Mouse (Mus musculus) midbrain, embryonic 14.5 days (tissue): ENCODE data around the gene Lhfpl2. TPM values are rescaled to one million over a fixed set of nuclear protein-coding genes. Genes with fewer than 3 reads are reported as not detected.

ENCODE experiments used
- ATAC-seq: fragments of 200-750 bp; cut with Nextera tagmentation; 2 replicates; pipeline ENCODE4 v1.8.0; 2017; ENCODE audit warnings: moderate number of reproducible peaks, moderate library complexity; ENCODE audit not compliant: low FRiP score, low TSS enrichment
- DNase-seq: peaks from one replicate; pipeline ENCODE4 v3.0.0-alpha.2; 2015
- H3K27ac ChIP-seq: fragments of 300-500 bp; sonication (generic); replicated peaks from 2 replicates; pipeline ENCODE4 v1.5.1; 2014; ENCODE audit warnings: mild to moderate bottlenecking, low read depth, low read length, moderate library complexity
- H3K27me3 ChIP-seq: fragments of 300-500 bp; sonication (generic); 2 replicates; pipeline ENCODE4 v1.6.1; 2014; ENCODE audit warnings: low read length, control low read depth, mixed read lengths; ENCODE audit not compliant: control insufficient read depth, insufficient read depth
- H3K36me3 ChIP-seq: fragments of 300-500 bp; sonication (generic); 2 replicates; pipeline ENCODE4 v1.6.1; 2014; ENCODE audit warnings: low read length, control low read depth; ENCODE audit not compliant: control insufficient read depth, insufficient read depth
- H3K4me1 ChIP-seq: fragments of 300-500 bp; sonication (generic); 2 replicates; pipeline ENCODE4 v1.6.1; 2014; ENCODE audit warnings: mild to moderate bottlenecking, antibody characterized with exemption, low read length, control low read depth; ENCODE audit not compliant: control insufficient read depth, insufficient read depth
- H3K4me2 ChIP-seq: fragments of 300-500 bp; sonication (generic); 2 replicates; pipeline ENCODE4 v1.6.1; 2014; ENCODE audit warnings: mild to moderate bottlenecking, low read length, moderate library complexity
- H3K4me3 ChIP-seq: fragments of 300-500 bp; sonication (generic); replicated peaks from 2 replicates; pipeline ENCODE4 v1.5.1; 2014; ENCODE audit warnings: low read depth, low read length
- H3K9ac ChIP-seq: fragments of 300-500 bp; sonication (generic); replicated peaks from 2 replicates; pipeline ENCODE4 v1.6.1; 2014; ENCODE audit warnings: mild to moderate bottlenecking, low read length, moderate library complexity
- H3K9me3 ChIP-seq: fragments of 300-500 bp; sonication (generic); 2 replicates; pipeline ENCODE4 v1.6.1; 2016; ENCODE audit warnings: low read length, control low read depth, mixed read lengths; ENCODE audit not compliant: control insufficient read depth
- WGBS: fragments of 180-500 bp; shearing (Covaris S2); extraction: QIAGEN DNeasy Blood & Tissue Kit; methylation state at CpG from one replicate; pipeline ENCODE4 v1.1.7; 2014; 5-methylcytosine and 5-hydroxymethylcytosine counted together
- polyA plus RNA-seq: library from polyadenylated mRNA; unstranded; fragments of >200 nt; fragmentation: Nextera tagmentation; extraction: Ambion mirVana; gene quantifications from 2 replicates; pipeline ENCODE4 v1.2.1, GENCODE M21; 2014

Gene Lhfpl2
- polyA plus RNA-seq, 1 experiment from 2014 or later: 14.2 TPM

- Histone ChIP-seq H3K9me3 (no peaks in the 10 kb centered on the region), H3K36me3 (peaks cover 2% of the 10 kb centered on the region; the same call in 1 of the 2 replicates), H3K4me3 (no peak overlapping the region), H3K27ac (no peak overlapping the region), H3K4me1 (peaks cover 9% of the 10 kb centered on the region; the same call in 1 of the 2 replicates), H3K4me2 (no peak overlapping the region), H3K27me3 (no peaks in the 10 kb centered on the region), H3K9ac (no peak overlapping the region)
- WGBS: 83% methylated on average over 1 of the region's 1 CpGs
- ATAC-seq: no peak
- no peak for DNase-seq
Observed at GRCm38 (mm10) chr13:94190386-94190785, 132.8 kb downstream of the Lhfpl2 start.

DNA sequence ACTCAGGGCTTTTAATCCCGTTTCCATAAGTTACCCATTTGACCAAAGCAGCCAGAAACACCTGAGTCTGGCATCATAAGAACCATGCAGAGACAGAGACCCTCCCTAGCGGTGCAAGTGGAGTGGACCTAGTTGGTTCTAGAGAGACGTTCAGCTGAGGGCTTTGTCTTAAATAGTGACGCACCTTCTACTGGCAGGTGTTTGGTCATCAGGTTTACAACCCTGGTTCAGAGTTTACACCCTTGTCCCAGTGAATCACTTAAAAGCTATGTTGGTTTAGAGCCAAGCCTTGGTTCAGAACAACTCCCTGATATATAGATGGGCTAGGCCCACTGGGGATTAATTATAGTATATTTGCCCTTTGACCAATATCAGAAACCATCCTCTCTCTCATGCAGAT lies 135.6 kb downstream of the Lhfpl2 start:
- ATAC-seq: no peak
- Histone ChIP-seq H3K4me2 (no peak overlapping the region), H3K27ac (no peak overlapping the region), H3K9ac (no peak overlapping the region), H3K9me3 (no peaks in the 10 kb centered on the region), H3K4me3 (no peak overlapping the region), H3K27me3 (no peaks in the 10 kb centered on the region), H3K36me3 (peaks cover 7% of the 10 kb centered on the region; the same call in 1 of the 2 replicates), H3K4me1 (peaks cover 7% of the 10 kb centered on the region; the same call in 1 of the 2 replicates)
- WGBS: 93% methylated on average over 4 of the region's 4 CpGs
- no peak for DNase-seq

DNA sequence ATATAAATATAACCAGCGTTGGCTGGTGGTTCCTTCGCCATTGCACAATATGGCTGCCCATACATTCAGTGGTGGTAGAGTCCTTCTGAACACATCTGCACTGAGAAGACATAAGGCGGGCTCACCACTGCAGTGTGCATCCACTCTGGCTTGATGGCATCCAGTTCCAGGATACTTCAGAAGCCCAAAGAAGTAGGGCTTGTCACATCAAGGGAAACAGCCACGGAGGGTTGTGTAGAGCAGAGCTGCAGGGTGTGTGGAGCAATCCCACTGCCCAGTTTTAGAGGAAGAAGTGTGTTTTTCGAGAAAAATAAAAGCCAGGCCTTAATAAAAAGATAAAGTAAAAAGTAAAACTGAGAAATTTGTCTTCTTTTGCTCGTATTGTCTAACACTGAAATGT lies 141.0 kb downstream of the Lhfpl2 start:
- no peak overlapping the region for H3K27ac ChIP-seq
- peaks cover 17% of the 10 kb centered on the region; the same call in 1 of the 2 replicates for H3K36me3 ChIP-seq
- H3K4me3 ChIP-seq: no peak overlapping the region
- ATAC-seq: no peak
- no peak overlapping the region for H3K4me2 ChIP-seq
- WGBS: 90% methylated on average over 6 of the region's 6 CpGs
- H3K9me3 ChIP-seq: no peaks in the 10 kb centered on the region
- no peak for DNase-seq
- no peak overlapping the region for H3K9ac ChIP-seq
- H3K4me1 ChIP-seq: no peaks in the 10 kb centered on the region
- H3K27me3 ChIP-seq: no peaks in the 10 kb centered on the region

GRCm38 (mm10) chr13:94199829-94200228 lies 142.2 kb downstream of the Lhfpl2 start:
- Histone ChIP-seq H3K4me1 (no peaks in the 10 kb centered on the region), H3K27me3 (no peaks in the 10 kb centered on the region), H3K36me3 (peaks cover 21% of the 10 kb centered on the region; the same call in 1 of the 2 replicates), H3K9me3 (no peaks in the 10 kb centered on the region), H3K4me3 (no peak overlapping the region), H3K27ac (no peak overlapping the region), H3K4me2 (no peak overlapping the region), H3K9ac (no peak overlapping the region)
- ATAC-seq (no peak), DNase-seq (no peak)
- 74% methylated on average over 8 of the region's 8 CpGs for WGBS

DNA sequence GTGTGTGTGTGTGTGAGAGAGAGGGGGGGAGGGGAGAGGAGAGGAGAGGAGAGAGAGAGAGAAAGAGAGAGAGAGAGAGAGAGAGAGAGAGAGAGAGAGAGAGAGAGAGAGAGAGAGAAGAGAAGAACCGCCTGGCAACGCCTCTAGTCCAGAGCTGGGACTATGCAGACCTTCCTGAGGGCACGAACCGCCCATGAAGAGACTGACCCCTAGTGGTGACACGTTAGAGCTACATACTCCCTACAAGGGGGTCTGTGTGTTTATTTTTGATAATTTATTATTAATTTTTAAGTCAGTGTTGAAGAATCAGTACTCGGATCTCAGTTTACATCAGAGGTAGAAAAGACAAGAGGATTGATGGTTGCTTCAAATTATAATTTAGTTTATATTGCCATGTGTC lies 147.6 kb downstream of the Lhfpl2 start:
- Histone ChIP-seq H3K9ac (no peak overlapping the region), H3K9me3 (no peaks in the 10 kb centered on the region; the same call in 1 of the 2 replicates), H3K27ac (no peak overlapping the region), H3K4me1 (no peaks in the 10 kb centered on the region), H3K4me2 (no peak overlapping the region), H3K27me3 (no peaks in the 10 kb centered on the region), H3K4me3 (no peak overlapping the region), H3K36me3 (peaks cover 40% of the 10 kb centered on the region)
- WGBS: 10% methylated on average over 6 of the region's 6 CpGs
- DNase-seq (peak; percentile 85), ATAC-seq (peak; percentile 63; the same call in 1 of the 2 replicates)

DNA sequence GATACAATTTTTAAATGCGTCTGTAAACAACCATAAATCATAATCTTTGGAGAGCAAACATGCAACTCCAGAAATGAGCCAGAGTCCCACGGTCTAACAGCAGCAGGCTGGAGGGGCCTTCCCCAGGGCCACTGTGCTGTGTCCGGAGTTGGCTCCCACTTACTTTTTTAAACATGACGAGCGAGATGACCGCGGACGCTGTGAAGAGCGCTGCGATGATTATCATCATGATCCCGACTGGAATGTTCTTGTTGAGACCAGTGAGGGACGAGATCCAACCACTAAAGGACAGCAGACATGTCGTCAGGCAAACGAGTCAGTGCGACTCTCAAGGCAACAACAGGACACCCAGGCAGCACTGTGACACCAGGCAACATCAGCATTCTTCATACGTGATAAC lies 150.4 kb downstream of the Lhfpl2 start:
- no peak for DNase-seq
- Histone ChIP-seq H3K27ac (no peak overlapping the region), H3K4me3 (no peak overlapping the region), H3K36me3 (peaks cover 34% of the 10 kb centered on the region), H3K4me2 (no peak overlapping the region), H3K27me3 (no peaks in the 10 kb centered on the region), H3K9ac (no peak overlapping the region), H3K4me1 (no peaks in the 10 kb centered on the region), H3K9me3 (no peaks in the 10 kb centered on the region; the same call in 1 of the 2 replicates)
- WGBS: 98% methylated on average over 16 of the region's 16 CpGs
- no peak for ATAC-seq

GRCm38 (mm10) chr13:94208892-94209291 lies 151.3 kb downstream of the Lhfpl2 start:
- Histone ChIP-seq H3K36me3 (peaks cover 28% of the 10 kb centered on the region), H3K4me1 (no peaks in the 10 kb centered on the region), H3K4me2 (no peak overlapping the region), H3K9ac (no peak overlapping the region), H3K27ac (no peak overlapping the region), H3K27me3 (no peaks in the 10 kb centered on the region), H3K4me3 (no peak overlapping the region), H3K9me3 (no peaks in the 10 kb centered on the region; the same call in 1 of the 2 replicates)
- ATAC-seq: no peak
- DNase-seq: no peak

DNA sequence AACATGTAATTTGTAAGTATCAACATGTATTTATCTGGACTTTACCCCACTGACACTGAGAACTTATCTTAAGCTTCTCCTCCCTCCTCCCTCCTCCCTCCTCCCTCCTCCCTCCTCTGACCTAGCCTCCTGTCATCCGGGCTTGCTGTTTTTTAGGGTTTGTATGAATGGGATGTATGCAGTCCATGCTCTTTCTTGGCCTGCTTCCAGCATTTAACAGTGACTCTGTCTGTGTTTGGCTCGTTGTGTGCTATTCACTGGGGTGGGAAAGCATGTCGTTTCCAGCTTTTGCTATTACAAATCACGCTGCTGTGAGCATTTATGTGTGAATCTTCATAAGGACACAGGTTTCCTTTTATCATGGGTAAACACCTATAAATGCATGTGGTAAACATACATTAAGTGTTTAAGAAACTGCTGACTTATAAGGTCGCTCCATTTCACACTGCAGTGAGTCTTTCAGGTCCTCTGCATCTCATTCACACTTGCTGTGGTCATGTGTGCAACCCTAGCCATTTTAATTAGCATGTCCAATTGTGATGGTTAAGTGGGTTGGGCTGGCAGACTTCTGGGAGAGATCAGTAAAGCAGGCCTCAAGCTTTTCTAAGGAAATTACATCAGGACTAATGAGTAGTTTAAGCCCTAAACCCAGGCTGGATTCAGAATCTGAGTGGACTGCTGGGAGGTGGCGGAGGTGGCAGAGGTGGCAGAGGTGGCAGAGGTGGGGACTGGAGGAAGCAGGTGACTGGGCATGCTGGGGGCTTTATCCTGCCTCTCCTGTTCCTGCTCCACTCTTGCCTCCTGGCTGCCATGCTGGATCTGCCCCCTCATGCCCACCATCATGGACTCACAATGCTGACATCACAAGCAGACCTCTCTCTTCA lies 153.9 kb downstream of the Lhfpl2 start:
- no peaks in the 10 kb centered on the region for H3K4me1 ChIP-seq
- WGBS: 38% methylated on average over 6 of the region's 6 CpGs
- DNase-seq: peak; percentile 55
- no peak overlapping the region for H3K4me3 ChIP-seq
- H3K9ac ChIP-seq: no peak overlapping the region
- peak; percentile 55; the same call in 1 of the 2 replicates for ATAC-seq
- no peaks in the 10 kb centered on the region; the same call in 1 of the 2 replicates for H3K9me3 ChIP-seq
- H3K4me2 ChIP-seq: no peak overlapping the region
- H3K36me3 ChIP-seq: peaks cover 28% of the 10 kb centered on the region
- 0 out of 2 replicates have a peak overlapping the region, but pooled peaks have one; percentile 28 for H3K27ac ChIP-seq
- no peaks in the 10 kb centered on the region for H3K27me3 ChIP-seq

- Histone ChIP-seq H3K9ac (no peak overlapping the region), H3K27me3 (no peaks in the 10 kb centered on the region), H3K4me3 (no peak overlapping the region), H3K9me3 (no peaks in the 10 kb centered on the region; the same call in 1 of the 2 replicates), H3K4me1 (no peaks in the 10 kb centered on the region), H3K36me3 (peaks cover 24% of the 10 kb centered on the region), H3K4me2 (no peak overlapping the region), H3K27ac (0 out of 2 replicates have a peak overlapping the region, but pooled peaks have one; percentile 28)
- ATAC-seq: no peak
- WGBS: 92% methylated on average over 2 of the region's 2 CpGs
- DNase-seq: no peak
Observed at GRCm38 (mm10) chr13:94212179-94212578, 154.6 kb downstream of the Lhfpl2 start.
